Mouse (Mus musculus) gastrocnemius, postnatal 10 days (tissue): ENCODE results near the gene Hivep3. TPM values are rescaled to one million over a fixed set of nuclear protein-coding genes. Genes with fewer than 3 reads are reported as not detected.

Experiments
- DNase-seq: peaks from one replicate; pipeline ENCODE4 v3.0.0; 2021; ENCODE audit warnings: mixed read lengths
- total RNA-seq, 2 experiments: library from RNA; stranded (reverse); gene quantifications; 2 replicates each; pipeline ENCODE4 v1.2.3; 2021

Gene Hivep3
- total RNA-seq, 2 experiments from 2014 or later: 3.5 to 3.9 TPM

DNA sequence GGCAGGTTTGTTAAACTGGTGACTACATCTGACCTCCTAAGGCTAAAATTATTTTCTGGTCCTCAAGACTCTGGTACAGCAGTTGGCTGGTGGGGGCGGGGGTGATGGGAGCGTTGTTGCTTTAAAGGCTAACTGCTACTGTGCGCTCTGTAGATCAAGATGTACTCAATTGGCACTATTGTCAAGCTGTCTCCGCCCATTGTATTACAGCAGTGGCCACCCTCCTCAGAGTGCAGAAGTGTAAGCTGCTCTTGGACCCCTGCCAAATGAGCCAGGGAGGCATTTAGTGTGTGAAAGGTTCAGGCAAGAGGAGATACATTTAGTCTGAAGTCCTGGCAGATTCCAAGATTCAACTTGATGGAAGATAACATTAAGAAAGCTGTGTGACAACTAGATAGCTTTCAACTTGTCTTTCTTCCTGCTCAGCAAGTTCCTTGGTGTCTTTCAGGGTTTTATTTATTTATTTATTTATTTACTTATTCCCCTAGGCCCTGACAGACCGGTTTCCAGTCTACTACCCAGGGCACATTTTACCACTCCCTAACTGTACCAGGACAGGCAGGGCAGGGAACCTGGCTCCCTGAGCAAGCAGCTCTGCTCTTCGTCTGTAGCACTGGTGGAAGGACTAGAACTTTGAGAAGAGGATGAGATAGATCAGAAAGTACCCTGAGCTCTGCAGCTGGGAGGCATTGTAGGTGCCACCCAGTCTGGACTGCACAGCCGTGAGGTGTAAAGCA is 83.2 kb downstream of the Hivep3 start:
- no peak for DNase-seq

- DNase-seq: no peak
These were observed 92.4 kb downstream of the Hivep3 start for GRCm38 (mm10) chr4:119825956-119826355.

- DNase-seq: no peak
These were observed 94.8 kb downstream of the Hivep3 start for GRCm38 (mm10) chr4:119828386-119828785.

GRCm38 (mm10) chr4:119828996-119829395 is 95.4 kb downstream of the Hivep3 start:
- DNase-seq: no peak

DNA sequence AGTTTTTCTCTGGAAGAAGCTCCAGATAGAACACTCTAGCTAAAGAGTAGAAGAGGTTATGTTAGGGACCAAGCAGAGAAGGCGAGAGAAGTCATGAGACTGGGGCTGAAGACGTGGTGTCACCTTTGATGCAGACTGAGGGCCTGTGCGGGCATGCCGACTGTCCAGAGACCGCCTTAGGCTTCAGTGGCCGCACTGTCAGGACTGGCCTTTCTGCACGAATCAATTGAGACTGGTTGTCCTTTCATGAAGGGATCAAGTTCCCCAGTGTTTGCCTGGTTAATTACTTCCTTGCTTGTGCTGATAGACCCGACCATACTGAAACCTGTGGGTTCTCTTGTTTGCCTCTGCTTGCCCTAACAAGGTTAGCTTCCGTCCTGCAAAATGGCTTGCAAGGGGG is 99.7 kb downstream of the Hivep3 start:
- DNase-seq: no peak

DNA sequence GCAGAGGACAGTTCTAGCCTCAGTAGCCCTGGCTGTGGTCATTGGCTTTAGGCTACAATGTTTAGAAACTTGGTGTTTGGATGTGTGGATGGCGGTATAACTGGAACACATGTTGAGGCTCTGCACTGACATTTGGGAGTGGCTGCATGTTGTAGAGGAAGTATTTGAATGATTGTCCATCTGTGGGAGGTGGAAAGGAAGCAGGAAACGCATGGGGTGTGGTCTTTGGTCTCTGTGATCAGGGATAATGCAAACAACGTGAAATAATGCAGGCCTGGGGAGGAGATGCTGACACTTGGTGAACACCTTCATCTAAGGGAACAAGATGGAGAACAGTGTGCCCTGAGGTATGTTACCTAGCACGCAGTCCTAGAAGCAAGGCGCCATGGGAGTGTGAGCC is 100.3 kb downstream of the Hivep3 start:
- DNase-seq: no peak

- DNase-seq: no peak
These were observed 102.6 kb downstream of the Hivep3 start for GRCm38 (mm10) chr4:119836181-119836580.

- DNase-seq: no peak
These were observed 104.0 kb downstream of the Hivep3 start for GRCm38 (mm10) chr4:119837505-119838065.

GRCm38 (mm10) chr4:119838308-119838707 is 104.7 kb downstream of the Hivep3 start:
- no peak for DNase-seq

- DNase-seq: no peak
These were observed 109.7 kb downstream of the Hivep3 start for GRCm38 (mm10) chr4:119843294-119843693.

- DNase-seq: no peak
These were observed 110.7 kb downstream of the Hivep3 start for GRCm38 (mm10) chr4:119844267-119844666.

- no peak for DNase-seq
These were observed 112.1 kb downstream of the Hivep3 start for GRCm38 (mm10) chr4:119845596-119846161.

- peak; percentile 58 for DNase-seq
These were observed 118.9 kb downstream of the Hivep3 start for GRCm38 (mm10) chr4:119852483-119852882.

- DNase-seq: no peak
These were observed 120.9 kb downstream of the Hivep3 start for GRCm38 (mm10) chr4:119854307-119855144.

DNA sequence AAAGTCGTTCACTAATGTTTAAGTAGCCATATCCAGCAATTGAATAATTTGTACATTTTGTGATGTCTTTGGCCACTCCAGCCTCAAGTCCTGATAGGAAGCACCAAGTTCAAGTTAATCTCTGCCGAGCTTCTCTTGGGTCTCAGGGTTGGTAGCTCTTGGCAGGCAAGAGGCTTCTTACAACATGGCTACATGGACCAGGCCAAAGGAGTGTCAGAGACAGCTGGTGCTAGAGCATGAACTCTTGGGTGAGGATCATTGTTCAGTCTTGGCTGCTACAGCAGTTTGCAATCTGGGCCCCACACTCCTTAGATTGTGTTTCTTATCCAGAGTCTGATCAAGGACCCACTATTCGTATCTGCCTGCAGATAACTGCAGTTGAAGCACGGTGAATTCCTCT is 125.9 kb downstream of the Hivep3 start:
- no peak for DNase-seq

- DNase-seq: peak; percentile 24
These were observed 127.4 kb downstream of the Hivep3 start for GRCm38 (mm10) chr4:119861001-119861400.

DNA sequence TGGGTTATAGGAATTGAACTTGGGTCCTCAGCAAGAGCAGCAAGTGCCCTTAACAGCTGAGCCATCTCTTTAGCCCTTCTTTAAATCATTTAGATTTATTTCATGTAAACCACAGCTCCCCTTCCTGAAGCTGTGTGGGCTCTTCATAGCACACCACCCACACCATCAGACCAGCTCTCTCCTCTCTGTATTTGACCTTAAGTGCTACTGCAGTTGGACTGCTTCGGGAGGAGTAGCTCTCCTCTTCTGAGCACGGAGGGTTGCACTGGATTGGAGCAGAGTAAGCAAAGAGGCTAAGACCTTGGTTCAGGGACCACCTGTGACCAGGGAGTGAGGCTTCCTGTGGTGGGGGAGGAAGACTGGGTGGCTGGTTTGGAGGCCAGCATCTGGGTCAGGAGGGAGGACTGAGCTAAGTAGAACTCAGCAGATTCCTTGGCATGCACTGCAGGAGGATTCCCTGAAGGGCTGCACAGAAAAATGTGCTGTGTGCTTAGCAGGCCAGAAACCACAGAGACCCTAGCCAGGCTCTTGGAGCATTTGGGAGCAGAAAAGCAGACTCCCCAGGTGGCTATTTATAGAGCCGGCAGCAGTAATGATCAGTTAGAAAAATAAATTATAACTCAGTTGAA is 132.4 kb downstream of the Hivep3 start:
- peak; percentile 10 for DNase-seq

DNA sequence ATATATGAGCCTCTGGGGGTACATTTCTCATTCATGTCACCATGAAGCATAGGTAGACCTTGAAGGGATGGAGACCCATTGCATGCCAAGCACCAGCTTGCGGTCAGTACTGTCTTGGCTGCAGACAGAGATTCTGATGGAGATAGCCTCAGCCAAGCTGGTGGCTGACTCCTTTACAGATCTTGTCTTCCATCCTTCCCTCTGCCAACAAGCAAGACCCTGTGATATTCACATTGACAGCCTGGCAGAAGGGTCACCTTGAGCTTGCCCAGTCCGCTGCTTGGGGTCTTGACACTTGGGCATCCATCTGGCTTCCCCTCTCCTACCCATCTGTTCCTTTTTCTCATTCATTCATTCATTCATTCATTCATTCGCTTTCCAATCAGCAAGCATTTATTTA is 133.5 kb downstream of the Hivep3 start:
- no peak for DNase-seq

DNA sequence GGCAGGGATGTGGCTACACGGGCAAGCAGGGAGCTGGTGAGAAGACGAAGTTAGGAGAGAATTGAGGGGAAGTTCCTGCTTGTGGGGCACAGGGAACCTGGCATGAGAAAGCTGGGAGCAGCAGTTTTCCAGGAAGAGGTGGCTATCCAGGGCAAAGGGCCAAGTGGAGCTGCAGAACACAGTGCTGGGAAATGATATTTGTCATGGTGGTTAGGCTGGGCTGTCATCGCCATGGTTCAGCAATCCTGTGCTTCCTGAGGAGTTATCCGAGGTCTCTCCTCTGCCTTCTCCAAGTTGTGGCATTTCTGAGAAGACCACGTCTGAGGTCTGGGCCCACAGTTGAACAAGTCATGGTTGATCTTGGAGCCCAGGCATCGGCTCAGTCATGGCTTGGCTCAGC is 136.8 kb downstream of the Hivep3 start:
- peak; percentile 28 for DNase-seq

DNA sequence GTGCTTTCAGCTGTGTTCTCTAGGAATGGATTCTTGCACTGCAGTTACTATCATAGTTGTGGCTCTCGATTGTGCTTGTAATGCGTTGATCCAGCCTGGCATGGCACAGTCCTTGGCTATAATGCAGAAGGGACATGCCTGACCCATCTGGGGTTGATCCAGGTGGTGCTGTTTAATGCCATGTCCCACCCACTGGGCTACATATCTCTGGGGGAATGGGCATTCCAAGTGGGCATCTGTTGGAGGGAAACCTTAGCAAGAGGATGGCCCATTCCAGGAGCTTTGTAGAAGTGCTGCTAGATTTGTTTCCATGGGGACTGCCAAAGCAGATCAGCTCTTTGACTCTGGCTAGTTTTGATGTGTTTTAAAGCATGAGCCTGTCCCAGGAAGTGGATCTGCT is 137.9 kb downstream of the Hivep3 start:
- no peak for DNase-seq

- DNase-seq: no peak
These were observed 138.4 kb downstream of the Hivep3 start for GRCm38 (mm10) chr4:119871861-119872582.

- no peak for DNase-seq
These were observed 140.4 kb downstream of the Hivep3 start for GRCm38 (mm10) chr4:119873935-119874334.
